Mouse (Mus musculus) embryo, embryonic 10 days (tissue): ENCODE data around the gene Defb42.

Experiments used
- DNase-seq: peaks from one replicate; pipeline ENCODE4 v3.0.0-alpha.2; 2015; ENCODE audit warnings: low spot score

The Defb42 gene

GRCm38 (mm10) chr14:63046691-63047090, at the start of gene Defb42:
Gene Defb42, plus strand, starts transcription at chr14:63046991.
- no peak for DNase-seq

GRCm38 (mm10) chr14:62997777-62998176, 49.0 kb upstream of the Defb42 start, which contains the start of gene Defb47:
Gene Defb47, plus strand, starts transcription at chr14:62998077.
- DNase-seq = no peak

- DNase-seq = no peak
Measured at GRCm38 (mm10) chr14:62998977-62999376, 47.8 kb upstream of the Defb42 start.

- no peak for DNase-seq
Measured at GRCm38 (mm10) chr14:63002588-63002987, 44.2 kb upstream of the Defb42 start.

GRCm38 (mm10) chr14:63011471-63011870, 35.3 kb upstream of the Defb42 start, which contains the start of gene Defb43:
Gene Defb43, plus strand, starts transcription at chr14:63011771.
- DNase-seq = no peak

- no peak for DNase-seq
Measured at GRCm38 (mm10) chr14:63013082-63013481, 33.7 kb upstream of the Defb42 start.

- DNase-seq = no peak
Measured at GRCm38 (mm10) chr14:63014667-63015066, 32.1 kb upstream of the Defb42 start.

- no peak for DNase-seq
Measured at GRCm38 (mm10) chr14:63020524-63021156, 26.2 kb upstream of the Defb42 start.

- no peak for DNase-seq
Measured at GRCm38 (mm10) chr14:63049910-63050370, 3.1 kb downstream of the Defb42 start, which contains the start of gene Defb30. Gene Defb30, minus strand, starts transcription at chr14:63049960.

GRCm38 (mm10) chr14:63050769-63051168, 4.0 kb downstream of the Defb42 start:
- DNase-seq = peak; percentile 68

GRCm38 (mm10) chr14:63054729-63055128, 7.9 kb downstream of the Defb42 start:
- peak; percentile 64 for DNase-seq

- no peak for DNase-seq
Measured at GRCm38 (mm10) chr14:63060361-63060760, 13.6 kb downstream of the Defb42 start.

GRCm38 (mm10) chr14:63062184-63062583, 15.4 kb downstream of the Defb42 start:
- peak; percentile 41 for DNase-seq

GRCm38 (mm10) chr14:63065391-63065790, 18.6 kb downstream of the Defb42 start:
- DNase-seq = no peak

GRCm38 (mm10) chr14:63066630-63067310, 20.0 kb downstream of the Defb42 start:
- DNase-seq = peak; percentile 78

- peak; percentile 28 for DNase-seq
Measured at GRCm38 (mm10) chr14:63067708-63068107, 20.9 kb downstream of the Defb42 start.
